Mouse (Mus musculus) testis, postnatal 10 days (tissue): Measurements from ENCODE around the gene Cacna1d.

Experiments
- DNase-seq: peaks from one replicate; pipeline ENCODE4 v3.0.0; 2021; ENCODE audit warnings: low spot score

The Cacna1d gene

DNA sequence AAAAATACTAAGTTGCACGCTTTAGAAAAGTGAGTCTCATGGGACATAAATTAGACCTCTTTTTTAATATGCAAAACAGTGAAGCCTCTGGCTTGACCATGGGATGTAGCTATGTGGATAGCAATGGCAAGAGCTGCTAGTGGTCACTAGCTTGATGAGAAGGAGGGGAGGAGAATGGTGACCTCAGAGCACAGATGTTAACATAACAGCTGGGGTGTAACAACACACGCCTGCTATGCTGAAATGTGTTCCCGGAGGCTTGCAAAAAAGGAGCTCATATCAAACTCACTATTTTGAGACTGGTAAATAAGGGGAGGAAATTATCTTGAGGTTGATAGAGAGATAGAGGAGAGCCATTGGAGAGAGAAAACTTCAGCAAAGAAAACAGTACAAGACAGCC is 32.4 kb downstream of the Cacna1d start:
- no peak for DNase-seq

DNA sequence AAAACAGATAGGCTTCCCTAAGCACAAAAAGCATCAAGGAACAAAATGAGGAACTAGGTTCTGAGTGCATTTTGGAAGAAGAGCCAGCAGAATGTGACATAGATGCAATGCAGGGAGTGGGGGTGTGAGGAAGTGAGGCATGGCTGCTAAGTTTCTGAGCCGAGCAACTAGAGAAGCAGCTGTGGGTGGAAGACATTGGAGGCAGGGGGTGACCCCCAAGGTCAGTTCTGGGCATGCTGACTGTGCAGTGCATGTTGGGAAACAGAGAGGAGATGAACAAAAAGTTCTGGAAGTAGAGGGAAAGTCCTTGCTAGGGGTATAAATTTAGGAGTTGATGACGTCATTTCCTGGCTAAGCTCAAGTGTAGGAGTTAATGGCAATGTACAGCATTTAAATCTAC is 33.4 kb downstream of the Cacna1d start:
- no peak for DNase-seq

DNA sequence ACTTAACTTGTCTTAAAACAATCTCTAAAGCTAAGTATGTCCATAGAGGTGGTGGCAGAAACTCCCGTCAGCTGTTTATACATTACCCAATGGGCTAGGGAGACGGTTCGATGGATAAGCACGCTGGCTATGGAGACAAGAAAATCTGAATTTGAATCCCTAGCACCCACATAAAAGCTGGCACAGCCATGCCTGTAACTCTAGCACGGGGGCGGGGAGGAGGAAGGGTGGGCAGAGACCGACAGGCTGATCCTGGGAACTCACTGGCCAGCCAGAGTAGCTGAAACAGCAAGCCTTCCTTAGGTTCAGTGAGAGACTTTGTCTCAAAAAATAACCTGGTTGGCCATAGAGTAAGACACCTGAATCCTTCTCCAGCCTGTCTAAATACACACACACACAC is 33.8 kb downstream of the Cacna1d start:
- no peak for DNase-seq

DNA sequence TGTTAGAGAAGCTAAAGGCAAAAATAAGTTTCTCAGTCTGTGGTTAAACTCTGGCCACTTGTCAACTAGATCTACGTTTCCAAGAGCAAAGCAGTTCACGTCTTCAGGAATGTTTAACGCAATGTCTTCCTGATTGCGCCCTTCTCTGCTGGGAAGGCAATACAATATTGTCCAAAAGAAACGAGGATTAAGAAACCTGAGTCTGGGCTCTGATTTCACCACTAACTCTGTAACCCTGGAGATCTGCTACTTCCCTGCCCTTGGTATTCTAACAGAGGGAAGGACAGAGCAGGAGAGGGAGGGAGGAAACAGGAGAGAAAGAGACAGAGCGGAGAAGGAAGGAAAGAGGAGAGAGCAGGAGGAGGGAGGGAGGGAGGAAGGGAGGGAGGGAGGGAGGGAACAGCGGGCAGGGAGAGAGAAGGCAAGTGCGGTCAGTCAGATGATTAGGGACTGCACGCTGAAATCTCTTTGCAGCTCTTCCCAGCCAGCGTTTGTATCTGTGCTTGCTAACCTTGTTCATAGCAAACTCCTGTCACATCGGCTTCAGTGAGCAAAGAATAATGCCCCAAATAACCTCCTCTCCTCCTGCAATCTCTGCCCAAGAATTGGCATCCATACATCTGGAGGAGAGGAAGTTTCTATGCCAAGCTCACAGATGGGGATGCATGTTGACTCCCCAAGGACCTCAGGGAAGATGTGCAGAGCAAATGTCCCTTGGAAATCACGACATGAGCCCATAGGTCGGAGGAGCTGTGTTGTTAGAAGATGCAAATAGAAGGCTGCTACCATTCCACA is 35.3 kb downstream of the Cacna1d start:
- DNase-seq, result no peak

DNA sequence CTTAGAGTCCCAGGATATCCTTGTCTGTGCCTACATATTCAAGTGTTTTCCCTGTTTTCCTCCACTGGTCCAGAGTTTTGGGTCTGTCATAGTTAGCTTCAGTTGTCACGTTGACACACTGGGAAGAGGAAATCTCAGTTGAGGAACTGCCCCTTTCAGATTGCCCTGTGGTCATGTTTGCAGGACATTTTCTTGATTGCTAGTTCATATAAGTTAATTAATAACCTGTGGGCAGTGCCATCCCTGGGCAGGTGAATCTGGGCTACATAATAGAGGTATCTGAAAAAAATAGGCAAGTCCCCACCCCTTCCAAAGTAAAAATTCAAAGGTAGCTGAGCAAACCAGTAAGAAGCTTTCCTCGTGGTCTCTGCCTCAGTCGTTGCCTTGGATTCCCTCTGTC is 51.3 kb downstream of the Cacna1d start:
- DNase-seq, result no peak

DNA sequence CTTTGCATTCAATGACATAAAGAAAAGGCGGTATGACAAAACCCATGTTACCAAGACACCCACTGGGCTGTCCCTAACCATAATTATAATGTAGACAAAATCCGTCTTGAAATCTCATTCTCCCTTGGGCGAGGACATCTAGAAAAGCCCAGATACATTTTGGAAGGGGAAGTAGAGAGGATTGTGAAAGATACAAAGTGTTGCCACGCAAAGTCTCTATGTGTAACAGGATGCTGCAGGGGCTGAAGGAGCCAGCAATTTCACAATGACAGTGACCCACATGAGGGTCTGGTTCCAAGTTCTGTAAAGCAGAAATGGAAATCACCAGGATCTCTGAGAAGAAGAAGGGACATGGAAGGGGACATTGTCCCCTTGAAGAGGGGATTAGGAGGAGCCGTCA is 55.9 kb downstream of the Cacna1d start:
- no peak for DNase-seq

DNA sequence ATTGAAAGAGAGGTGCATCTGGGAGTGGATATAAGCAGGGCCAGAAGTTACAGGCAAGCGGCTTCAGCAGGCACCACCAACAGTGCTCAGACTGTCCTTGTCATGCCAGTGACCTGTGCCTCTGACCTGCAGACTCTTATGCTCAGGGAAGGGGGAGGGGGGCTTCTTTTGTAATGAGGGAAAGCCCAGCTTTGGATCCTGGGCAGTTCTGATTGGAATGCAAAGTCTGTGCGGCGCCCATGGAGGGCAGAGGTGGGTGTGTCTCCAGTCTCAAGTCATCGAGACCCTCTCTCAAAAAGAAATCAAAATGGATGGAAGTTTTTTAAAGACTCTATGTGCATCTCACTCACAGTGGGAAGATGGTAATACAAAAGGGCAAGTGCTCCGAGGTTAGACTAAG is 60.8 kb downstream of the Cacna1d start:
- no peak for DNase-seq

DNA sequence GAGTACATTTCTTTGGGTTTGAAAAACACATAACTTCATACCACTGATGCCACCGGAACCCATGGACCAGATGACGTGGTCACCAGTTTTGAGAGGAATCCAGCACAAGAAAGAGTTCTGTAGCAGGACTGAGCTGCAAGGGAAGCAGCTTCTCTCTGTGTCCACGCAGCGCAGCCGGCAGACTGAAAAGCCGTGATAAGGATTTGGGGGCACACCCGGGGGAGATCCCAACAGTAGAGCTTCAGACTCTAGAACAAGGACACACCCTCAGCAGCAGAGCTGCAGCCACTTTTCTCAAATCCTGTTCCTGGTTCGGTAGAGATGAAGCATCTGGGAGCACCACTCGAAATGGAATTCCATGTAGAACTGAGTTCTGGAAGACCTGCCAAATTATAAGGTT is 61.2 kb downstream of the Cacna1d start:
- DNase-seq, result no peak

DNA sequence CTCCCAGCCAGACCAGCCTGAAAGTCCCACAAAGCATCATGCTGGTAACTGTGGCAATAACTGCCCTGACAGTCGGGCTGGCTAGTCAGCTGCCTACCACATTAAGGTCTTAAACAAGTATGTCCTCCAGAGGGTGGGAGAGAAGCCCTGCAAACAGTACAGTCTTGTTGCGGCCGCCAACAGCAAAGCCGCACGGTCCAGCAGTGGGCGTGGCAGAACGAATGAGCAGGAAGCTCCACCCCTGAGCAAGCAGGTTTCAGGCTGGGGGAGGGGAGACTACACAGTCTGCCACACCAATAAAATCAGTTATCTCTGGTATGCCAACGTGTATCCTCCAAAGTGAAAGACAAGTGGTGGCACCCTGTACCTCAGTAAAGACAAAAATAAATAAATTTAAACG is 61.6 kb downstream of the Cacna1d start:
- no peak for DNase-seq

DNA sequence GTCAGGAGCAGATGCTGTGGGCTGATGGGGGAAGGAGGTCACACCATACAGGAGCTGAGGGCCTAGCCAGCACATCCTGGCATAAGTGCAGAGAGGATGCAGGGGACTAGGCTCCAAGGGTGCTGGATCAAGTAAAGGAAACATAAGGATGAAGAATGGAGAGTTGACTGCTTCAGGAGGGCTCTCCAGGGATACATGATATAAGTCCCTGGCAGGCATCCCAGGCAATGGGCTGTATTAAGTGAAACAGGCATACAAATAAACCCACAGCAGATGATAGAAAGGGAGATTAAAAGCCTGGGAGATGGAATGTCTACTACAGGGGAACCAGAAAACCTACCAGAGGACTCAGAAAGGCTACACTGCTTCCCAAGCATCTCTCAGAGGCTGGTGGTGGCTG is 62.5 kb downstream of the Cacna1d start:
- no peak for DNase-seq

DNA sequence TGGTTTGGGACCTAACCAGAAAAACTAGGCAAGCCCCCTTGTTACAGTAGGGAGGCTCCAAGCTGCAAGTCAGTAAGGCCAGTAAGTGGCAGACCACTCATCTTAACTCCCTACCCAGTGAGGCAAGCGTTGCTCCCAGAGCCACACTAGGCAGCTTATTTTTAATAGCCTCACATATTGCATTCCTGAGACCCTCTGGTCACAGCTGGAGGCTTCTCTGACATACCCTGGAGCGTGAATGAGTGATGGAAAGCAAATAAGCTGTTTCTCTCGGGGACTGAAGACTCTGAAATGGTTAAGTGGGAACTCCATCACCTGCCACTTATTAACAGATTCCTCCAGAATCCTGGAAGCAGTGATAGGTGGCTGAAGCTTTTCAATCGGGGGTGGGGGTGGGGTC is 65.4 kb downstream of the Cacna1d start:
- DNase-seq, result no peak

DNA sequence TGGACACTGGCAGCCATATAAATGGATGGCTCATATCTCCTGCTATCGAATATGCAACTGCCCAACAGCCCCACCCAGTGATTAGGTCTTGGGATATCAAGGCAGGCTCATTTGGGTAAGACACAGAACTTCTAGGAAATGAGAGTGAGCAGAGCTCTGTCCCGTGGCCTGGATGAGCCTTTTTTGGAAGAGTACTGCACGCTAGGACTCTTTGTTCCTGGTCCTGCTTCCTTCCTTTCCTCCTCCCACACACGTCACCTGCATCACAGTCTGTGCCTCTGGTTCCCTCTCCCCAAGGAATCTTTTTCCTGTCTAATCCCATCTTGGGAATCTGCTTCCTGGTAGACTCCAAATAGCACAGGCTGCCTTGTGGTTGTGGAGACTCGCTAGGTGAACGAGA is 66.1 kb downstream of the Cacna1d start:
- no peak for DNase-seq

DNA sequence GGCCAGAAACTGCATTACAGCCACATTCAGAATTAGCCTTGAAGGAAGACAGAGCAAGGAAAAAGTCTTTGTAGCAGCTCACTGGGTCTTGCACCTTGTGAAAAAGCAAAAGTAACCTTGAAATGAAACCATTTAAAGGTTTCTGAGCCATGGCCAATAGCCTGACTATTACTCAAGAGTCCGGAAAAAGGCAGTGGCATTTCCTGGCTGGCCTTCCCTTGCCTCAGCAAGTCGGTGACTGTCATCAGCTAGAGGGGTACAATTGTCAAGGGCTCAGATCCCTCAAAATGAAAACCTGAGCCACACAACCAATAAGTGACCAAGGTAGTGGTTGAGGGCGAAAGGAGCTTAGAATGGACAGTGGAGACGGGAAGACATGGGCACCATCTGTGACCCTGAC is 66.6 kb downstream of the Cacna1d start:
- no peak for DNase-seq

DNA sequence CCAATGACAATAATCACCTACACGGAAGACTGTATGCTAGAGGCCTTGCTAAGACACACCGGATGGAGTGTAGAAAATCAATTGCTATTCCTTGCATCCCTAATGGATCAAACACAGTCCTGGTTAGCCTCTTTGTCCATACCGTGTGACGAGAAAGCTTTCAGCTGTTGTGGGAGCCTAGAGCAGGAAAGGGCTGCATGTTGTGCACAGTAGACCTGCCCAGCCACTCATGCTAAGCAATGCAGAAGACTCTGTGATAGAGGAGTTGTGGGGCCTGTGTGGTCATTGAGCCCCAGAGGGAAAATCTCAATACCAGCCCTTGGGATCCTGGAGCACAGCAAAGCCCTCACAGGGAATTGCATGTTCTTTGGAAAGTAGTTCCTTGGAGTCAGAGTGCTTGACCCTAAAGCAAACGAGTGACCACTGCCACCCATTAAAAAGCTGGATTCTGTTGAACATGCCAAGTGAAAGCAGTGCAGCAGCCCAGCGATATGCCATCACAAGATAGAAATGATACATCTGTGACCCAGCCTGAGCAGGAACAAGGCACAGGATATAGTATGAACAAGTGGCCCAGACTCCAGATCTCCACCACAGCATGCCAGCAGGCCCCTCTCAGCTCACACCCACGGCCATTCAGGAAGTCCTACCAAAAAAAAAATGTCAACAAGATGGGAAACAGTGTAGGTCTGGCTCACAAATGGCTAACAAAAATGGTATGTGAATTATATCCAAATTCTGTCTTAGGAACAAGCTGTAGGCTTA is 68.7 kb downstream of the Cacna1d start:
- DNase-seq, result no peak

DNA sequence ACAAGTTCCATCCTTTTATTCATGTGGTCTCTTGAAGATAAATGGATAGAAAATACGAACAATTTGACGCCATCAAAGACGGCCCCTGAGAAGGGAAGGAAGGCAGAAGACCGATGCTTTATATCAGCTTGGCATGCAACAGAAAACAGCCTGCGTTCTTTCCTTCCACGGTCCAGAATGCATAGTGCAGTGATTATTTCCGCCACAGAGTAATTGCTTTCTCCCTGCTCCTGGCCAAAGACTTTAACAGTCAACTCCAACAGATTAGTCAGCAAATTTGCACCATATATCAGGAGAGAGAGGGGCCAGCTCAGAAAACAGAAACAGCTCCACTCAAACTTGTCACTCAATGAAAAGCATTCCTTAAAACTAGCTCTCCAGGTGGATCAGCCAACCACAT is 71.8 kb downstream of the Cacna1d start:
- no peak for DNase-seq

DNA sequence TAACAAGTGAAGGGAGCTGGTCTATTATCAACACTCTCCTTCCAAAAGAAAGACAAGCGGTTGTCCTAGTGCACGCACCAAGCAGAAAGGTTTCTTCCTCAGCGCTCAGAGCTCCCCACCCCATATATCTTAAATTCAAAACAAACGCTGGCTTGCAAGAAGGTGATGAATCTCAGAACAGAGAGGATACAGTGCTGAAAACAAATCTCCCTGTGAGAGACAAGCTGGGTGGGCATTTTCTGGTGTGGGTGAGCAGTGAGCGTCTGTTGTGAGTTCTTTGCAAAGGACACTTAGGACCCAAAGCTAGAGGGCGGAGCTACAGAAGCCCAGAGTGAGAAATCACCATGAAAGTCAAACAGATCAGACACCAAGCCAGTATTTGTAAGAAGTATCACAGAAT is 72.2 kb downstream of the Cacna1d start:
- DNase-seq, result no peak

DNA sequence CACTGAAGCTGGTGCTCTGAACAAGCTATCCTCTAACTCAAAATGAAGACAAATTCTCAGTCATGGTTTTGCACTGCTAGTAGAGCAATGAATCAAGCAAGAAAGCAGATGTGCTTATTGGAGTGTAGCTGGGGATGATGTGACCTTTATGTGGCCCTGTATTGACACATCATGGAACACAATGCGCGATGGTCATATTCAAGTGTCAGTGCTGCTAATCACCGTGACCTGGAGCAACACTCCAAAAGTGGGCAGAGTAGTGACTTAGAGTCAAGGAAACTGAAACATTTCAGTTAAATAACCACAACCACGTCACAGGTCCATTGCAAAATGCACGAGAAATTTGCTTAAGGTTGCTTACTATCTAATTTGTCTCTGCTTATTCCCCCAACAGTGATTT is 75.4 kb downstream of the Cacna1d start:
- DNase-seq, result no peak

DNA sequence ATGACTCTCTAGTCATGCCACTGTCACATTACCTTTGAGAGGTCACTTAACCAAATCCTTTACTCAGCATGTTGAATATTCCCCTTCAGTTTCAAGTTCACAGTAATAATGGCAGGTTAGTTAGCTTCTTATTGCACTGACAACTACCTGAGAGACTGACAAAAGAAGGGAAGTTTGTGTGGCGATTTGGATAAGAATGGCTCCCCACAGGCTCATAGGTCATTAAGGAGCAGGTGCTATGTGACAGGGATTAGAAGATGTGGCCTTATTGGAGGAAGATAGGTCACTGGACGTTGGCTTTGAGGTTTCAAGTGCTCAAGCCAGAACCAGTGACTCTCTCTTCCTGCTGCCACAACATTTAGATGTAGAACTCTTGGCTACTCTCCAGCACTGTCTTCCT is 77.1 kb downstream of the Cacna1d start:
- no peak for DNase-seq

DNA sequence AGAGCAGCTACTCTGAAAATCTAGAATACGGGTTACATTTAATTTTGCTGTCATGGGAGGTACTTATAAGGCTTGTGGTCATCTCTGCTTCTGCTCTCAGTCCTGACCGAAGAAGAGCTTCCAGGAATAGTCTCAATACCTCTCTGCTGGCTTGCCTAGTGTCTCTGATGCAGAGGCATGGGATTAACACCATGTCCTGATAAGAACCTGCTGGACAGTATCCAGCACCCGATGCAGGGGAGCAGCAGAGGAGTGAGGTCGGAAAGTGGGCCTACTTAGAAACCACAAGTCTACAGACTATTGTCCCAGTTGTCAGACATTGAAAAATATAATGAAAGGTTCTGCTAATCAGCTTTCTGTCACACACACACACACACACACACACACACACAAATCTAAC is 81.9 kb downstream of the Cacna1d start:
- no peak for DNase-seq

DNA sequence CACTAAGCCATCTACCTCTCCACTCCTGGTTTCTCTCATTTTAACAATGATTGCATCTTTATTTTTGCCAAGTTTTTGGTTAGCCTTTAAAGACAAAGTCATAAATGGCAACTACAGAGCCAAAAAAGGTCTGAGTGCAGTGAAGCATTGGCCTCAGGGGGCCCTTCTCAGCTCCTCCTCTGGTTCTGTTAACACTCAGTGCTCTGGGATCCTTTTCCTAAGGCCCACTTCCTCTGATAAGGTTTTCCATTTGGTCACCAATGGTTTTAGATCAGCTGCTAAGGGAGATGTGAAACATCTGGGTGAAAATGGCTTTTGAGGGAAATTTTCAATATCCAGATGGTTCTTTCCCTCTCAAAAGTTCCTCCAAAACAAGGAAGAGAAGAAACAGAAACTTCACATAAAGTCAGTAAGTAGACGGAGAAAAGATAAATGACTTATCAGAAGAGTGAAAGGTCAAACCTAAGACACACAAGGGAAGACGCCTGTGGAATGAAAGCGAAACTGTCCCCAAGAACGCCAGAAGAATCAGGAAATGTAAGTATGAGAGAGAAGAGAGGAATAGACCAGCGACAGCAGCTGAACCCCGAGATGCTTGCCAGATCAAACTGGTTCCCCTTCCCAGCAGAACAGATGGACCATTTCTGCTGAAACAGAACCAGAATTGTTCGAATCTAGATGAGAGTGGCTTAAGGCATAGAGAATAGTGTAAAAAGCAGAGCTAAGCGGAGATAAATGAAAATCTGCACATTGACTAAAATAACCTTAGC is 85.6 kb downstream of the Cacna1d start:
- no peak for DNase-seq

DNA sequence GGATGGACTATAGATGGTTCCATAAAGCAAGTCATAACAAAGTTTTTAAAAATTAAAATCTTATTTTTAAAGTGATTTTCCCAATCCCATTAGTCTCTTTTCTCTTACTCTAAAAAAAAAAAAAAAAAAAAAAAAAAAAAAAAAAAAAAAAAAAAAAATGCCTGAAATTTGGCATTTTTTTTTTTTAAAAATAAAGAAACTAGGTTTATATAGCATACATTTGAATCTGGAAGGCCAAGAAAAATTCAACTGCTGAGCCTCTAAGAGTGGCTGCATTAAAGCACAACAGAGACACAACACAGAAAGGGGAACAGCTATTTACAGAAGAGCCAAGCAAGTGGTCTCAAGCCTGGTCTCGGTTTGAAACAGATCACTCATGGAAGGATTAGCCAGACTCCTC is 112.9 kb downstream of the Cacna1d start:
- no peak for DNase-seq

DNA sequence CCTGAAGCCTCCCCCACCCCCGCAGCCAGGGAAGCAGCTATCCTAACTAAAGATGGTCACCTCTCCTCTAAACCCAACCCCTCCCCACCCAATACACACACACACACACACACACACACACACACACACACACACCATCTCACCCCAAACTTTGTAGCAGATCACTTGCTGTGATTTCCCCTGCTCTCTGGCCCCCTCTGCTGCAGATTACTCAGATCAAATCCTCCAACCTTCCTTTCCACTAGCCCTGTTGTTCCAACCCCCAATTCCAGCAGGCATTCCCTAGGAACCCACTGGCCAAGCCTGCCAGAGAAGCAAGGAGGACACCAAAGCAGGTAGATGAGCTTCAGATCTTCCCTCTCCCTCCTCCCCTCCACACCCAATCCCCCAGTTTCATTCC is 118.4 kb downstream of the Cacna1d start:
- no peak for DNase-seq

DNA sequence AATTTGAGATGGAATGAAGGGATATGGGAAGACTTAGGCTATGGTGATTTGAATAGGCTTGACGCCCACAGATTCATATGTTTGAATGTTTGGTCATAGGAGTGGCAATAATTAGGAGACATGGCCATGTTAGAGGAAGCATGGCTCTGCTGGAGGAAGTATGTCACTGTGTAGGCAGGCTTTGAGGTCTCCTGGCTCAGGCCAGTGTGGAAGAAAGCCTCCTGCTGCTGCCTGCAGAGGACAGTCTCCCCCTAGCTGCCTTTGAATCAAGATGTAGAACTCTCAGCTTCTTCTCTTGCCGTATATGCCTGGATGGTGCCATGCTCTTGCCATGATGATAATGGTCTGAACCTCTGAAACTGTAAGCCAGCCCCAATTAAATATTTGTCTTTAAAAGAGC is 120.2 kb downstream of the Cacna1d start:
- no peak for DNase-seq
